In the genomic region with DNA sequence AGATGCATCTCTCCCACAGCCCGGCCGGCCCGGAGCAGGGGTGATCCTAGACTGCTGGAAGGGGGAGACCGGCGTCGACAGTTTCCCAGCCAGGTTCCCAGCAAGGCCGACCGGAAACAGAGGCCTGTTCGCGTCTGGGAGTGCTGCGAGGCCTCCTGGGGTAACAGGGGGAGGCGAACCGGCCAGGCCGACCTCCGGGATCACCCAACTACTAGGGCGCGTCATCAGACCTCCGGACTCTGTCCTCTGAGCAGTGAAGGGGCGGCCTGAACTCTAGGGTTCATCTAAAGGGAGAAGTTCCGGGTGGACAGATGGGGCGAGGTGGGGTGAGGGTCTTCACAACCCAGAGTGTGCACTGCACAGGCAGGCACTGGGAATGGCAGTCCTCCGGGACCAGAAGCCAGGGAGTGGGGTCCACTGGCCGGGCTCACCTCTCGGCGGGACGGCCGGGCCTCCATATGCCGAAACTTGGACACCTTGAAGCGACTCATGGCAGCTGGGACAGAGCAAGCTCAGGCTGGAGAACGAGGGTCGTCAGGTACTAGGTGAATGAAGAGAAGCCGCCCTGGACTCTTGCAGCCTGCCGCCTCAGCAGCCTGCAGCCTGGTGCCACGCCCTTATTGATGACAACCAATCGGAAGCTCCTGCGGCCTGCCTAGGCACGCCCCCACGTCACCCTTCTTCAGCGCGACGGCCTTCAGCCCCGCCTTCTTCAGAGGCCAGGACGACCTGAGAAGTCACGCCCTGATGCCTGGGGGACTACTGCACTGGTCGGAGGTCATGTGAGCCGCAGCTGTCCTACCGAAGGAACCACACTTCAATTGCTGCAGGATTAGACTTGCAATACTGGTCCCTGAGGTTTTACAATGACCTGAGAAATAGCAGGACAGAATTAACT, we compare ENCODE assay signal across 8 mouse cellular contexts. TPM values are rescaled to one million over a fixed set of nuclear protein-coding genes. Genes with fewer than 3 reads are reported as not detected.
DNase-seq lines count a peak whose midpoint lies in the region; ATAC-seq lines count a peak whose summit lies in the region.

A gene (minus strand): TSS at position 657 of the 898 bp plus-strand sequence.

- peak; percentile 94 for ATAC-seq in hindbrain, embryonic 11.5 days (ENCODE audit: low FRiP score)

- no peaks in the 10 kb centered on the region for H3K27me3 ChIP-seq in hindbrain, embryonic 11.5 days (ENCODE audit: control insufficient read depth, insufficient read depth, low read length)

- no peaks in the 10 kb centered on the region for H3K9me3 ChIP-seq in hindbrain, embryonic 11.5 days (ENCODE audit: control insufficient read depth, low read length)

- H3K4me3 ChIP-seq in hindbrain, embryonic 11.5 days (ENCODE audit: low read depth, low read length): peak within 1 kb of the TSS; percentile 58

- under 1% methylated on average over 47 of the region's 47 CpGs for WGBS in hindbrain, embryonic 11.5 days

- no peaks in the 10 kb centered on the region for H3K36me3 ChIP-seq in hindbrain, embryonic 11.5 days (ENCODE audit: control insufficient read depth, insufficient read depth, low read length)

- peak within 1 kb of the TSS; percentile 55 for H3K9ac ChIP-seq in hindbrain, embryonic 11.5 days (ENCODE audit: low read depth, low read length)

- H3K4me1 ChIP-seq in hindbrain, embryonic 11.5 days (replicated peaks; ENCODE audit: control insufficient read depth, insufficient read depth, low read length): peaks cover 5% of the 10 kb centered on the region

- H3K27ac ChIP-seq in hindbrain, embryonic 11.5 days (ENCODE audit: low read depth, low read length): no peak within 1 kb of the TSS

- peak; percentile 91 for DNase-seq in Muller cell, postnatal 12 days (ENCODE audit: inconsistent ontology term)
- peak; percentile 95 for DNase-seq in cerebellum, adult 9-11 months
- DNase-seq in frontal cortex, adult 2 months (ENCODE audit: extremely low spot score in 1 of 2, low spot score in 1 of 2): peak; percentile 86 to 89
- DNase-seq in hindbrain, embryonic 11.5 days (ENCODE audit: low spot score): peak; percentile 91
- peak; percentile 76 to 83 for DNase-seq in layer of hippocampus, postnatal 10 days (ENCODE audit: low spot score in 2 of 2)
- DNase-seq in lung, postnatal 10 days: peak; percentile 96
- peak; percentile 87 for DNase-seq in ovary, postnatal 36 days (ENCODE audit: low spot score)
- peak; percentile 93 for DNase-seq in thymus, postnatal 25 days

- peak within 1 kb of the TSS; percentile 88 for H3K4me2 ChIP-seq in hindbrain, embryonic 11.5 days (replicated peaks; ENCODE audit: low read depth, low read length)

RNA-seq across cellular contexts. Expression of the gene that starts here (rescaled TPM):
- 100 and 112 TPM in 2 replicates for polyA plus RNA-seq in frontal cortex, adult 2 months (2012; rRNA removed)
- 14.4 and 15.0 TPM in 2 replicates for polyA plus RNA-seq in hindbrain, embryonic 11.5 days (2014; fragmentation: Nextera tagmentation; extraction: Ambion mirVana)
- total RNA-seq in layer of hippocampus, postnatal 10 days (2021): 100 to 1,000 TPM in 1 of 2 experiments, 10 to 100 TPM in 1; 93.5 to 116 TPM
